Mouse (Mus musculus) olfactory bulb, adult 2 months (tissue): ENCODE results near the gene Ap4e1.

Experiments
- CTCF ChIP-seq: fragments of 200-500 bp; IDR thresholded peaks from 2 replicates; pipeline ENCODE4 v1.5.1; 2012; ENCODE audit warnings: low read depth, mild to moderate bottlenecking, low read length, moderate library complexity; ENCODE audit not compliant: insufficient read depth
- POLR2A ChIP-seq: fragments of 200-500 bp; IDR thresholded peaks from 2 replicates; pipeline ENCODE4 v1.6.1; 2012; ENCODE audit warnings: mild to moderate bottlenecking, low read depth, low read length, moderate library complexity; ENCODE audit not compliant: insufficient read depth

DNA sequence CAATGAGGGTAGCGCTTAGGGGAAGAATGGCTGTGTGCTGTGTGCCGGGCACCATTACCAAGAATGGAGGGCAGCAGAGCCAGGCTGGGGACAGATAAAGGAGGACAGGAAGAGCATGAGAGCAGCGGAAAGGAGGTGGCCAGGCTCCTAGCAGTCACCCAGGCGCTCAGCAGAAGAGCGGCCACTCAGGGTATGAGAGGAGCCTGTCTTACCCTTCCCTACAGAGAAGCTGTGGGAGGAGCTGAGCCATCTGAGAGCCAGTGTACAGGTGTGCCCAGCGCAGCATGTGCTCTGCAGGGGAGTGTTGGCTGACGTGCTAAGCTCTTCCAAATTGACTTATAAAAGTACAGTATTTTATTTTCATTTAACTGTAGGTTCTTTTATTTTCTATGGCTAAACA lies 60.3 kb downstream of the Ap4e1 start:
- TF ChIP-seq CTCF (no peak), POLR2A (no peak)
